Mouse (Mus musculus) brain, embryonic 14.5 days (tissue): ENCODE measurements around the gene Nadsyn1.

Source experiments
- CTCF ChIP-seq: fragments of 200-500 bp; IDR thresholded peaks from 2 replicates; pipeline ENCODE4 v1.5.1; 2012; ENCODE audit warnings: inconsistent platforms, mild to moderate bottlenecking, moderate library complexity, borderline replicate concordance; ENCODE audit not compliant: insufficient read depth, insufficient read length; ENCODE audit errors: extremely low read depth
- POLR2A ChIP-seq: fragments of 200-500 bp; IDR thresholded peaks from 2 replicates; pipeline ENCODE4 v1.6.1; 2012; ENCODE audit warnings: mild to moderate bottlenecking, inconsistent platforms, borderline replicate concordance; ENCODE audit not compliant: poor library complexity, insufficient read depth, insufficient read length, severe bottlenecking; ENCODE audit errors: extremely low read depth

DNA sequence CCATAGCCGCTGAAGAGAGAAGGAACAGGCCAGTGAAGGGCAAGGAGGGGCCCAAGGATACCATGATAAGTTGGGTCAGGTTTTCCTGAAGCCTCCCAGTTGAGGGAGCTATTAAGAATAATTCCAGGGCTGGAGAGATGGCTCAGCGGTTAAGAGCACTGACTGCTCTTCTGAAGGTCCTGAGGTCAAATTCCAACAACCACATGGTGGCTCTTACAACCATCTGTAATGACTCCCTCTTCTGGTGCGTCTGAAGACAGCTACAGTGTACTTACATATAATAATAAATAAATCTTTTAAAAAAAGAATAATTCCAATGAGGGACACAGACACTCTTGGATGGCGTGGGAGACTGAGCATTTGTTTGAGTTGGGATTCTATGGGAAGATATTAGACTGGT, 3.4 kb downstream of the Nadsyn1 start:
- TF ChIP-seq CTCF = no peak
- TF ChIP-seq POLR2A = no peak
